Mouse (Mus musculus) macrophage (primary cell): ENCODE measurements around the gene Vmn2r118. TPM values are rescaled to one million over a fixed set of nuclear protein-coding genes. Genes with fewer than 3 reads are reported as not detected.

Source experiments
- H3K27ac ChIP-seq: fragments of 350-480 bp; formaldehyde crosslinking; 2 replicates; pipeline ENCODE4 v1.9.0; 2021
- H3K36me3 ChIP-seq: fragments of 350-480 bp; formaldehyde crosslinking; 2 replicates; pipeline ENCODE4 v1.9.0; 2021; ENCODE audit errors: inconsistent target
- H3K4me3 ChIP-seq: fragments of 350-480 bp; formaldehyde crosslinking; 2 replicates; pipeline ENCODE4 v1.9.0; 2021; ENCODE audit errors: inconsistent target
- H3K79me2 ChIP-seq: fragments of 350-480 bp; formaldehyde crosslinking; 2 replicates; pipeline ENCODE4 v1.9.0; 2021; ENCODE audit errors: inconsistent target
- WGBS: methylation state at CpG from one replicate; pipeline ENCODE4 v1.1.7; 2026; ENCODE audit warnings: inconsistent platforms; ENCODE audit not compliant: missing documents; 5-methylcytosine and 5-hydroxymethylcytosine counted together
- polyA plus RNA-seq: library from polyadenylated mRNA; stranded (reverse); fragments of 250-400 nt; gene quantifications from 3 replicates; pipeline ENCODE4 v1.2.4, GENCODE M21; 2018; ENCODE audit warnings: inconsistent platforms
- total RNA-seq, 78 experiments: library from RNA; depleted of rRNA; stranded (reverse); fragments of 250-400 nt; gene quantifications; 1 replicate in 9 of 78; 2 replicates in 24 of 78; 3 replicates in 43 of 78; 4 replicates in 2 of 78; pipeline ENCODE4 v1.2.4; 2018; ENCODE audit warnings: inconsistent platforms in 56 of 78

Gene Vmn2r118
- under 1 TPM in 1 of 26 experiments, not detected in 25; 0.17 TPM for total RNA-seq (2018; cell fraction: chromatin; rRNA removed)
- not detected for total RNA-seq (2018; cell fraction: cytosol; rRNA removed)
- not detected for total RNA-seq (2018; cell fraction: nucleus; rRNA removed)
- not detected in 3 replicates for polyA plus RNA-seq

GRCm38 (mm10) chr17:55625092-55625491 is at the start of gene Vmn2r118:
TSS of gene Vmn2r118 (minus strand) at chr17:55625192.
- Histone ChIP-seq H3K36me3 (no peaks in the 10 kb centered on the region), H3K27ac (no peak within 1 kb of the TSS), H3K4me3 (no peak within 1 kb of the TSS), H3K79me2 (no peaks in the 10 kb centered on the region)
- WGBS: 94% methylated on average over 3 of the region's 3 CpGs

GRCm38 (mm10) chr17:55661099-55661498 is 36.1 kb upstream of the Vmn2r118 start:
- WGBS: 95% methylated on average over 2 of the region's 2 CpGs
- Histone ChIP-seq H3K36me3 (peaks cover 49% of the 10 kb centered on the region), H3K4me3 (no peak overlapping the region), H3K79me2 (no peaks in the 10 kb centered on the region), H3K27ac (no peak overlapping the region)

GRCm38 (mm10) chr17:55590838-55591237 is 34.2 kb downstream of the Vmn2r118 start:
- Histone ChIP-seq H3K36me3 (no peaks in the 10 kb centered on the region), H3K27ac (no peak overlapping the region), H3K79me2 (no peaks in the 10 kb centered on the region), H3K4me3 (no peak overlapping the region)
- 82% methylated on average over 1 of the region's 1 CpGs for WGBS

GRCm38 (mm10) chr17:55561774-55562173 is 63.2 kb downstream of the Vmn2r118 start:
- H3K36me3 ChIP-seq: no peaks in the 10 kb centered on the region
- H3K79me2 ChIP-seq: no peaks in the 10 kb centered on the region
- no peak overlapping the region for H3K4me3 ChIP-seq
- 67% methylated on average over 2 of the region's 2 CpGs for WGBS
- H3K27ac ChIP-seq: no peak overlapping the region

- H3K4me3 ChIP-seq: no peak overlapping the region
- H3K27ac ChIP-seq: no peak overlapping the region
- WGBS: 89% methylated on average over 1 of the region's 1 CpGs
- H3K36me3 ChIP-seq: no peaks in the 10 kb centered on the region
- no peaks in the 10 kb centered on the region for H3K79me2 ChIP-seq
These were observed 76.5 kb downstream of the Vmn2r118 start for GRCm38 (mm10) chr17:55548476-55548875.

Other genes with a start within 250 kb of the Vmn2r118 start
- gene St6gal2, start 179.8 kb downstream of the Vmn2r118 start, polyA plus RNA-seq: not detected in 3 replicates
- gene Pot1b, start 87.4 kb upstream of the Vmn2r118 start, polyA plus RNA-seq: 6.4 to 23.1 TPM (median 13.3 TPM) in 3 replicates
- gene Adgre4, start 124.8 kb upstream of the Vmn2r118 start, polyA plus RNA-seq: 0.41 to 5.7 TPM (median 2.4 TPM) in 3 replicates